Mouse (Mus musculus): ENCODE results near the gene Tlk2.

The Tlk2 gene

DNA sequence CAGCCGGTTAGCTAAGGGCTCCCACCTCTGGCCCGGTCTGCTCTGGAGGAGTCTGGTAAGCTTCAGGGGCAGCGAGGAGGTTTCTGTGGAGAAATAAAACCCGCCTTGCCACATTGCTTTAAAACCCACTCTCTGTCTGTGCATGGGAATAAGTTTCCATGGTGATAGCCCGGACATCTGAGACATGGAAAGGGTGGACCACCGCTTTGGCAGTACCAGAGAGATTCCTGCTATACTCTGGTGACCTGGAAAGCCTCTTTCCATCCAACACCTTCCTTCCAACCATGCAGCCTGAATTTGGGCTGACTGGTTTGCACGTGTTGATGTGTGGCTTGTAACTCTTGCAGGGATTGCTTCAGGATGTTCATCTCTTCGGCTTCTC lies 135.0 kb downstream of the Tlk2 start:
- no peak for DNase-seq (ENCODE audit: low spot score)

GRCm38 (mm10) chr11:105315296-105315695 lies 136.7 kb downstream of the Tlk2 start:
- DNase-seq (ENCODE audit: low spot score), result no peak

GRCm38 (mm10) chr11:105316121-105316520 lies 137.5 kb downstream of the Tlk2 start:
- DNase-seq (ENCODE audit: low spot score), result no peak

DNA sequence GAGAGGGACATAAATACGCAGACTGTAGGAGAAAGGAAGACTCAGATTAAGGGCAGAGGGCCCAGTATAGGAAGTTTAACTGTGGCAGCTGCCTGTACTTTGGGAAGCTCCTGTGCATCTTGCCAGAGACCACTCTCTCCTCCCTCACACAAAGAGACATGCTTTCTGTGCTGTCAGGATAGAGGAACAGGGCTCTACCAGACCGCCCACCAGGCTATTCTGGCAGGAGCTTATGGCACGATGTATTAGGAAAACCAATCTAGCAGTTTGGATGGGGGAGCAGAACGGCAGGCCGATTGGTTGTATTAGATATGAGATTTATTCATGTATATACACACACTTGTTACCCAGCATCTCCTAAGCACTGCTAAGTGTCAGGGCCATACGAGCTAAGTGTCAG lies 139.2 kb downstream of the Tlk2 start:
- no peak for DNase-seq (ENCODE audit: low spot score)

DNA sequence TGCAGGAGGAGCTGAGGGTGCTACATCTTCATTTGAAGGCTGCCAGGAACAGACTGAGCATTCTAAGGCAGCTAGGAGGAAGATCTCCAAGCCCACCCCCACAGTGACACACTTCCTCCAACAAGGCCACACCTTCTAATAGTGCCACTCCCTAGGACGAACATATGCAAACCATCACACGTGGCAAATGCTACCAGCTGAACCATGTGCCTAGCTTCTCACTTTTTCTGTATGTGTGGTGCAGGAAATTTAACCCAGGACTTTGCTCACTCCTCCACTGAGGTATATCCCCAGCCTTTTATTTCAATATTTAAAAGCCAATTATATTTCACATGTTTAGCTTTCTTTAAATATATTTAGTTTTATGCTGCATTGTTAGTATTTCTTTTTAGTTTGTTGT lies 142.5 kb downstream of the Tlk2 start:
- no peak for DNase-seq (ENCODE audit: low spot score)

DNA sequence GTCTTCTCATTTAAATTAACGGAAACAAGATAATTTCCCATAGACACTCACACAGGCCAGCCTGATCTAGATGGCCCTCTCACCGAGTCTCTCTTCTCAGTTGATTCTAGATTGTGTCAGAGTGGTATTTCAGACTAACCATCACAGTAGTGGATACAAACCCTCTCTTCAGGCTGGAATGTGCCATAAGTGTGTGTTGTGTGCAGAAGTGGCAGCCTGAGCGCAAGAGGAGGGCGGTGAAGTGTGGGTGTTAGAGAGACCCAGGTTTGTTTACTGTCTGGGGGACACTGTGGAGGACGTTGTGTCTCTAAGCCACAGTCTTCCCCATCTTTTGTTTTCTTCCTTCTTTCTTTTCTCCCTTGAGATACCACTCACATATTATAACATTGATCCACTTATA lies 144.9 kb downstream of the Tlk2 start:
- DNase-seq (ENCODE audit: low spot score), result no peak

GRCm38 (mm10) chr11:105327101-105327500 lies 148.5 kb downstream of the Tlk2 start:
- no peak for DNase-seq (ENCODE audit: low spot score)

DNA sequence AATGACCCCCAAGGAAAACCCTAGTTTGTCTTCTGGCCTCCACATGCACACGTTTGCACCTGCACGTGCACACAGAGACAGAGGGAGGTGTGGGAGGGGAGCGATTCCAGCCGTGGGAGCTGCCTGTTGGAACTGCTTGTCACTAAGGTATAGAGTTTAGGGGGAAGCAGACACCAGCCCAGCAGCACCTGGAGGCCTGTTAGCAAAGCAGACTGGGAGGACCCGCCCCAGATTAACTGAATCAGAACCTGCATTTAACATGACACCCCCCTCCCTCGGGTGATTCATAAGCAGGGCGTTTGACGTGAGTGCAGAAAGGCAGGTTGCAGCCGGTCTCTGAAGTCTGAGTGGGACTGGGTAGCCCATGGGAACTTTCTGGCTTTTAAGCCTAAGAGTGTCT lies 151.4 kb downstream of the Tlk2 start:
- no peak for DNase-seq (ENCODE audit: low spot score)

DNA sequence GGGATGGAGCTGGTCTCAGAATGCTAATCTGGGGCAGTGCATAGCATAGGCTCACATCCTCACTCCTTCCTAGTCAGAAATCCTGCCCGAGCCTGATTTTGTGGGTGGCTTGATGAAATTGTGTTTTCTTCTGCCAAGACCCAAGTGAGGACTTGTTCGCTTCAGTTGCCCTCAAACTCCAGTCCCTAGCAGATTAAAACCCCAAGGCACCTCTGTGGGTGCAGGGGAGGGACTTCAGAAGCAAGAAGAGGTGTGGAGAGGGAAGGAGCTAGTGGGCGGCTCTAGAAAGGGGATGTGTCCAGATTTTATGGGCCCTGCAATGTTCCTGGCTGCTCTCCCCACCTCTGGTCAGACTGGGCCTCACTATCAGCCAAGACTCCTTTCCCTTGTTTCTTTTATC lies 152.5 kb downstream of the Tlk2 start:
- DNase-seq (ENCODE audit: low spot score), result no peak

DNA sequence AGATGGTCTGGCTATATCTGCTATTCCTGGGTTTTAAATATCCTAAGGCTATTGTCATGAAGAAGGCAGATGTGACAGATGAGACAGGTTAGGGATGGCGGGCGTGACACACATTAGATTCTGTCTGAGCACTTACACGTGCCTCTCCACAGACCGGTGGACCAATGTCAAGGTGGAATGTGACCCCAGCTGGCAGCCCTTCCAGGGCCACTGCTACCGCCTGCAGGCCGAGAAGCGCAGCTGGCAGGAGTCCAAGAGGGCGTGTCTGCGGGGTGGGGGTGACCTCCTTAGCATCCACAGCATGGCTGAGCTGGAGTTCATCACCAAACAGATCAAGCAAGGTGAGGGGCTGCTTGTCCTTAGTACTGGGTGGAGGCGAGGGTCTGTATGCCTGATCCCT lies 153.1 kb downstream of the Tlk2 start:
- DNase-seq (ENCODE audit: low spot score), result peak; percentile 38

GRCm38 (mm10) chr11:105332468-105332867 lies 153.9 kb downstream of the Tlk2 start:
- DNase-seq (ENCODE audit: low spot score), result no peak
